Mouse (Mus musculus): Measurements from ENCODE around the gene Elane. TPM values are rescaled to one million over a fixed set of nuclear protein-coding genes. Genes with fewer than 3 reads are reported as not detected.

The Elane gene
- polyA plus RNA-seq, 1 experiment, result not detected

DNA sequence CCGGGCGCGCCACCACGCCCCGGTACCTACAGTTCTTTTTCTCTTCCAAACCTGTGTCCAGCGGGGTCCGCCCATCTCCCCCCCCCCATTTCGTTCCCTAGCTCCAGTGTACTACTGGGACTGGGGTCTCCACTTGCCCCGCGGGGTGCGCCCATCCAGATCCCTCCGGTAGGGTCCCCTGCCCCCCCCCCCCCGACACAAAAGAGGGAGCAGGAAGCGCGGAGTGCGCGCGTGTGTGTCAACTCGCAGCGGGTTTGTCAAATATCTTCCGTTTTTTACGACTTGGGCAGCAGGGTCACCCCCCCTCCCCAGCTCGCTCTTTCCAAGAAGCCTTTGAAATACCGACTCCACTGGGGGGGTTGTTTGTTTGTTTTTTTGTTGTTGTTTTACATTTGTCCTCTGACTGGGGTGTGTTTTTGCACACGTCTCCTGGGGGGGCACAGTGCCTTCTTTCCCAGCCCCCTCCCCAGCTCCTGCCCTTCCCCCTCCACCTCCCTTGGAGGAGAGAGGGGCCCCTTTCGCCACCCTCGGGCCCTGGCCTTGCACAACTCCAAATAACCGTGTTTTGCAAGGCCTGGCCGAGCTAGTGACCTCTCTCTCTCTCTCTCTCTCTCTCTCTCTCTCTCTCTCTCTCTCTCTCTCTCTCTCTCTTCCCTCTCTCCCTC, 42.1 kb downstream of the Elane start:
- Histone ChIP-seq H3K36me3 (ENCODE audit: control insufficient read depth, insufficient read depth, low read length, poor library complexity, severe bottlenecking) (no peaks in the 10 kb centered on the region), H3K27ac (ENCODE audit: insufficient read depth, low read length) (no peak overlapping the region), H3K4me1 (ENCODE audit: control insufficient read depth, insufficient read depth, low read length) (no peaks in the 10 kb centered on the region), H3K4me3 (ENCODE audit: low read depth, low read length) (peak overlapping the region; percentile 86), H3K9me3 (replicated peaks; ENCODE audit: control insufficient read depth, insufficient read depth, low read length, poor library complexity, severe bottlenecking) (no peaks in the 10 kb centered on the region), H3K27me3 (ENCODE audit: control insufficient read depth, insufficient read depth, low read length, poor library complexity, severe bottlenecking) (no peaks in the 10 kb centered on the region), H3K9ac (ENCODE audit: low read depth, poor library complexity, severe bottlenecking) (peak overlapping the region; percentile 88)
- TF ChIP-seq POLR2A (IDR thresholded peaks at IDR 0.05; ENCODE audit: insufficient read depth, low read length) (no peak), EP300 (IDR thresholded peaks at IDR 0.05; ENCODE audit: insufficient read depth, low read depth, low read length) (no peak), CTCF (IDR thresholded peaks at IDR 0.05; ENCODE audit: low read depth, low read length) (no peak)

DNA sequence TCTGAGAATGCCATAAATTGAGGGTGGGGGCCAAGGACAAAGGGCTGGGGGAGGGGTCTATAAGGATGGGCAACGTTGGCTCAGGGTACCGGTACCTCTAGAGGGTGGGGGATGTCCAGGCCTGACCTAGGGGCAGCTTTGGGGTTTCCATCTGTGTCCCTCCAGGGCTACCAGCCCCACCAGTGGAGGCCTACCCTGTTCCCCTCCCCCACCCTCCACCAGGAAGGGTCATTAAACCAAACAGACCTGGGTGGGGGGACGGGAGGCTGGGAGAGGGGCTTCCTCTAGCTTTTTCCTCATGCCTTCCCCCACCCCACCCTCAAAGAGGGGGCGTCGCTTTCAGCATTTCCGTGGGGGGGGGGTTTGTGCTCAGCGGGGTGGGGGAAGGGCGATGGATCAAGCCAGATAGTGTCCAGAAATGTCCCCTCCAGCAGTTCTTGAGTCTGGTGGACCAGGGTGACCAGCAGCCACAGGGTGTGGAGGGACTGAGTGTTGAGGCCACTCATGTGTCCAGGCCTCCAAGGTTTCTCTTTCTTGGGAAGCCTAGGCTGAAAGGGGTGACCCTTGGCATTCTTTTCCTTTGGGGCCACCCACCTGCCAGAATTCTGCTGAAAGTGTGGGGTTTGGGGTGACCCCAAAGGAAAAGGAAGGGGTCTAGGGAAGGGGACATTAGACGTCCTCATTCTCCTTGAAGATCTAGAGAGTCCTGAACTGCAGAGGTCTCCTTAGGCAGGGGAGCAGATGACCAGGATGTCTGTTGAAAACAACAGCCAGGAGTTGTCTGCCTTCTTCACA, 43.1 kb downstream of the Elane start:
- TF ChIP-seq CTCF (IDR thresholded peaks at IDR 0.05; ENCODE audit: low read depth, low read length) (no peak), EP300 (IDR thresholded peaks at IDR 0.05; ENCODE audit: insufficient read depth, low read depth, low read length) (no peak), POLR2A (IDR thresholded peaks at IDR 0.05; ENCODE audit: insufficient read depth, low read length) (no peak)
- no peak overlapping the region for H3K27ac ChIP-seq (ENCODE audit: insufficient read depth, low read length)
- no peaks in the 10 kb centered on the region for H3K9me3 ChIP-seq (replicated peaks; ENCODE audit: control insufficient read depth, insufficient read depth, low read length, poor library complexity, severe bottlenecking)
- no peak overlapping the region for H3K4me3 ChIP-seq (ENCODE audit: low read depth, low read length)
- no peaks in the 10 kb centered on the region for H3K4me1 ChIP-seq (ENCODE audit: control insufficient read depth, insufficient read depth, low read length)
- H3K36me3 ChIP-seq (ENCODE audit: control insufficient read depth, insufficient read depth, low read length, poor library complexity, severe bottlenecking), result no peaks in the 10 kb centered on the region
- H3K9ac ChIP-seq (ENCODE audit: low read depth, poor library complexity, severe bottlenecking), result no peak overlapping the region
- H3K27me3 ChIP-seq (ENCODE audit: control insufficient read depth, insufficient read depth, low read length, poor library complexity, severe bottlenecking), result no peaks in the 10 kb centered on the region

DNA sequence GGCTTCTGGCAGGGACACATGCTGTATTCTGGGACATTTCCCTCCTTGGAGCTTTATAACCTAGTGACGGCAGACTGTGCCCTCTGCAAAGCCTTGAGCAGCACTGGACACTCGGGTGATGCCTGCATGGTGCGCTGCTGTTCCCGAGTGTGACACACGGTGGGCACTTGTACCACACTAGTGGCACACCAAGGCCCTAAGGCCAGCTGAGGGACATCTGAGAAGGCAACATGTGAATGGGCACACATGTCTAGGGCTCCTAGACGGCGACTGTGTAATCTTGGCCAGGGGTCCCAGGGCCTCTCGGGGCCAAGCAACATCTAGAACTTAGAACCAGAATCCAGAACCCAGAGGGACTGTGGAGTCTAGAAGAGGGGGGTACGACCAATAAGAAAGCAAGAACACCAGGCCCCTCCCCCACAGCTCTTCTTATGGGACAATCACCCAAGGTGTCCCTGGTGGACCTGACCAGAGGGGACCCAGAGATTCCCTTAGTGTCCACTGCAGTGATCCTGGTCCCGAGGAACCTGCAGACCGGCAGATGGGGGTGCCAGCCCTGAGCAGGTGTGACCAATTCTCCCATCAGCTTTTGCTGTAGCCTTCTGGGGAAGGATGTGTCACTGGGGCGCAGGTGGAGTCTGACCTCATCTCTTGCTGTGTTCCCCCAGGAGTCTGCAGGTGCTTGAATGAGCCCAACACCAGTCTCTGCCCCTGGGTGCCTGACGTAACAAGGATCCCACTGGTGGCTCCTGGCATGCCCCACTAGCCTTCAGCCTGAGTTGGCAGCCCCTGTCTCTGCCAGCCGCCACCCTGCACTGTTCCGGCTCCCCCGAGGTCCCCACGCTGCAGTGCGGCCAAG, 44.1 kb downstream of the Elane start:
- H3K4me3 ChIP-seq (ENCODE audit: low read depth, low read length), result no peak overlapping the region
- no peaks in the 10 kb centered on the region for H3K4me1 ChIP-seq (ENCODE audit: control insufficient read depth, insufficient read depth, low read length)
- H3K27me3 ChIP-seq (ENCODE audit: control insufficient read depth, insufficient read depth, low read length, poor library complexity, severe bottlenecking), result no peaks in the 10 kb centered on the region
- H3K9me3 ChIP-seq (replicated peaks; ENCODE audit: control insufficient read depth, insufficient read depth, low read length, poor library complexity, severe bottlenecking), result no peaks in the 10 kb centered on the region
- no peaks in the 10 kb centered on the region for H3K36me3 ChIP-seq (ENCODE audit: control insufficient read depth, insufficient read depth, low read length, poor library complexity, severe bottlenecking)
- H3K9ac ChIP-seq (ENCODE audit: low read depth, poor library complexity, severe bottlenecking), result no peak overlapping the region
- TF ChIP-seq EP300 (IDR thresholded peaks at IDR 0.05; ENCODE audit: insufficient read depth, low read depth, low read length) (no peak), CTCF (IDR thresholded peaks at IDR 0.05; ENCODE audit: low read depth, low read length) (no peak), POLR2A (IDR thresholded peaks at IDR 0.05; ENCODE audit: insufficient read depth, low read length) (no peak)
- no peak overlapping the region for H3K27ac ChIP-seq (ENCODE audit: insufficient read depth, low read length)

DNA sequence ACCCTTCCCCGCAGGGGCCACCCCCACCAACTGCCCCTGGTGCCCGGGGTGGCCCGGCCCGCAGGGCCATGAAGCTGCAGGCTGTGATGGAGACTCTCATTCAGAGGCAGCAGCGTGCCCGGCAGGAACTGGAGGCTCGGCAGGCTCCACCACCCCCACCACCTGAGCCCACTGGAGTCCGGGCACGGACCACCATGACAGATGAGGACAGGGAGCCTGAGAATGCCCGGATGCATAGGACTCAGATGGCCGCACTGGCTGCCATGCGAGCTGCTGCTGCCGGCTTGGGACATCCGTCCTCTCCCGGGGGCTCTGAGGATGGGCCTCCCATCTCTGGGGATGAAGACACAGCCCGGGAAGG, 44.8 kb downstream of the Elane start:
- H3K9ac ChIP-seq (ENCODE audit: low read depth, poor library complexity, severe bottlenecking), result no peak overlapping the region
- H3K27me3 ChIP-seq (ENCODE audit: control insufficient read depth, insufficient read depth, low read length, poor library complexity, severe bottlenecking), result no peaks in the 10 kb centered on the region
- H3K4me1 ChIP-seq (ENCODE audit: control insufficient read depth, insufficient read depth, low read length), result no peaks in the 10 kb centered on the region
- no peaks in the 10 kb centered on the region for H3K36me3 ChIP-seq (ENCODE audit: control insufficient read depth, insufficient read depth, low read length, poor library complexity, severe bottlenecking)
- TF ChIP-seq POLR2A (IDR thresholded peaks at IDR 0.05; ENCODE audit: insufficient read depth, low read length) (no peak), EP300 (IDR thresholded peaks at IDR 0.05; ENCODE audit: insufficient read depth, low read depth, low read length) (no peak), CTCF (IDR thresholded peaks at IDR 0.05; ENCODE audit: low read depth, low read length) (no peak)
- H3K4me3 ChIP-seq (ENCODE audit: low read depth, low read length), result no peak overlapping the region
- no peaks in the 10 kb centered on the region for H3K9me3 ChIP-seq (replicated peaks; ENCODE audit: control insufficient read depth, insufficient read depth, low read length, poor library complexity, severe bottlenecking)
- H3K27ac ChIP-seq (ENCODE audit: insufficient read depth, low read length), result no peak overlapping the region

DNA sequence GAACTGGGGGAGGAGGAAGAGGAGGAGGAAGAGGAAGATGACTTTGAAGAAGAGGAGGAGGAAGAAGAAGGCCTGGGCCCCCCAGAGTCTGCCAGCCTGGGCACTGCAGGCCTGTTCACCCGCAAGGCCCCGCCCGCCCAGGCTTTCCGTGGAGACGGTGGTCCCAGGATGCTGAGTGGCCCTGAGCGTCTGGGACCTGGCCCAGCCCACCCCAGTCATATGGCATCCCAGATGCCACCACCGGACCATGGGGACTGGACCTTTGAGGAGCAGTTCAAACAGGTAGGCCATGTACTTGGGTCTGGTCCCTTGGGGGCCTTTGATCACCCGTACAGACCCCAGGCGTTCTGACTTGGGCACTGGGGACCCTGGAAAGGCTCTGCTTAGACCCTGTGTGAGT, 45.8 kb downstream of the Elane start:
- no peaks in the 10 kb centered on the region for H3K4me1 ChIP-seq (ENCODE audit: control insufficient read depth, insufficient read depth, low read length)
- H3K27me3 ChIP-seq (ENCODE audit: control insufficient read depth, insufficient read depth, low read length, poor library complexity, severe bottlenecking), result no peaks in the 10 kb centered on the region
- H3K9me3 ChIP-seq (replicated peaks; ENCODE audit: control insufficient read depth, insufficient read depth, low read length, poor library complexity, severe bottlenecking), result no peaks in the 10 kb centered on the region
- no peak overlapping the region for H3K4me3 ChIP-seq (ENCODE audit: low read depth, low read length)
- no peak for TF ChIP-seq EP300 (IDR thresholded peaks at IDR 0.05; ENCODE audit: insufficient read depth, low read depth, low read length)
- H3K36me3 ChIP-seq (ENCODE audit: control insufficient read depth, insufficient read depth, low read length, poor library complexity, severe bottlenecking), result no peaks in the 10 kb centered on the region
- no peak overlapping the region for H3K9ac ChIP-seq (ENCODE audit: low read depth, poor library complexity, severe bottlenecking)
- no peak overlapping the region for H3K27ac ChIP-seq (ENCODE audit: insufficient read depth, low read length)

Measured in ES-Bruce4 (cell line).